Mouse (Mus musculus) hindbrain, embryonic 10.5 days (tissue): ENCODE data around the gene Kansl1l. TPM values are rescaled to one million over a fixed set of nuclear protein-coding genes. Genes with fewer than 3 reads are reported as not detected.

Source experiments
- DNase-seq: peaks from one replicate; pipeline ENCODE4 v3.0.0-alpha.2; 2017; ENCODE audit warnings: low spot score
- H3K27ac ChIP-seq: fragments of 300-500 bp; sonication (generic); 2 replicates; pipeline ENCODE4 v1.5.1; 2016; ENCODE audit warnings: mild to moderate bottlenecking, moderate library complexity
- H3K27me3 ChIP-seq: fragments of 300-500 bp; sonication (generic); 2 replicates; pipeline ENCODE4 v1.6.1; 2016; ENCODE audit warnings: mild to moderate bottlenecking; ENCODE audit not compliant: poor library complexity, insufficient read depth, severe bottlenecking
- H3K36me3 ChIP-seq: fragments of 300-500 bp; sonication (generic); 2 replicates; pipeline ENCODE4 v1.6.1; 2016; ENCODE audit warnings: mild to moderate bottlenecking, moderate library complexity
- H3K4me1 ChIP-seq: fragments of 300-500 bp; sonication (generic); replicated peaks from 2 replicates; pipeline ENCODE4 v1.6.1; 2016; ENCODE audit warnings: mild to moderate bottlenecking
- H3K4me3 ChIP-seq: fragments of 300-500 bp; sonication (generic); 2 replicates; pipeline ENCODE4 v1.5.1; 2016; ENCODE audit warnings: mild to moderate bottlenecking, moderate library complexity
- H3K9me3 ChIP-seq: fragments of 300-500 bp; sonication (generic); 2 replicates; pipeline ENCODE4 v1.6.1; 2016; ENCODE audit warnings: mild to moderate bottlenecking, moderate library complexity
- WGBS: fragments of 180-500 bp; shearing (Covaris S2); methylation state at CpG from one replicate; pipeline ENCODE4 v1.1.7; 2016; 5-methylcytosine and 5-hydroxymethylcytosine counted together
- polyA plus RNA-seq: library from polyadenylated mRNA; unstranded; fragments of >200 nt; fragmentation: Nextera tagmentation; extraction: Ambion mirVana; gene quantifications from 2 replicates; pipeline ENCODE4 v1.2.1, GENCODE M21; 2016

The Kansl1l gene
- polyA plus RNA-seq = 9.9 and 11.3 TPM in 2 replicates

- H3K4me3 ChIP-seq = peak within 1 kb of the TSS; percentile 84
- H3K4me1 ChIP-seq = peaks cover 16% of the 10 kb centered on the region
- peak; percentile 92 for DNase-seq
- H3K9me3 ChIP-seq = no peaks in the 10 kb centered on the region
- H3K27ac ChIP-seq = peak within 1 kb of the TSS; percentile 99
- H3K27me3 ChIP-seq = peaks cover 21% of the 10 kb centered on the region
- 1% methylated on average over 55 of the region's 56 CpGs for WGBS
- H3K36me3 ChIP-seq = no peaks in the 10 kb centered on the region
Measured at GRCm38 (mm10) chr1:66817453-66817839, at the start of gene Kansl1l. TSS of gene Kansl1l (minus strand) at chr1:66817562.

GRCm38 (mm10) chr1:66865633-66866032, 48.3 kb upstream of the Kansl1l start:
- Histone ChIP-seq H3K36me3 (no peaks in the 10 kb centered on the region), H3K4me1 (peaks cover 17% of the 10 kb centered on the region; the same call in 1 of the 2 replicates), H3K4me3 (no peak overlapping the region), H3K27me3 (peaks cover 12% of the 10 kb centered on the region; the same call in 1 of the 2 replicates), H3K9me3 (no peaks in the 10 kb centered on the region), H3K27ac (no peak overlapping the region)
- DNase-seq = no peak
- WGBS = 87% methylated on average over 4 of the region's 4 CpGs

- Histone ChIP-seq H3K4me3 (peak overlapping the region; percentile 90), H3K27ac (no peak overlapping the region), H3K4me1 (peaks cover 17% of the 10 kb centered on the region; the same call in 1 of the 2 replicates), H3K27me3 (peaks cover 12% of the 10 kb centered on the region; the same call in 1 of the 2 replicates), H3K36me3 (no peaks in the 10 kb centered on the region), H3K9me3 (no peaks in the 10 kb centered on the region)
- 17% methylated on average over 9 of the region's 9 CpGs for WGBS
- DNase-seq = no peak
Measured at GRCm38 (mm10) chr1:66863741-66864495, 46.6 kb upstream of the Kansl1l start.

- peak; percentile 74 for DNase-seq
- peak within 1 kb of the TSS; percentile 93 for H3K27ac ChIP-seq
- H3K27me3 ChIP-seq = peaks cover 12% of the 10 kb centered on the region; the same call in 1 of the 2 replicates
Measured at GRCm38 (mm10) chr1:66862712-66863511, 45.5 kb upstream of the Kansl1l start, which contains the start of gene Acadl. TSS of gene Acadl (minus strand) at chr1:66863277.

GRCm38 (mm10) chr1:66861764-66862672, 44.7 kb upstream of the Kansl1l start:
- H3K4me3 ChIP-seq = peak overlapping the region; percentile 90
- peak; percentile 10 for DNase-seq
- peaks cover 12% of the 10 kb centered on the region; the same call in 1 of the 2 replicates for H3K27me3 ChIP-seq
- 30% methylated on average over 14 of the region's 14 CpGs for WGBS
- H3K9me3 ChIP-seq = no peaks in the 10 kb centered on the region; the same call in 1 of the 2 replicates
- peaks cover 17% of the 10 kb centered on the region; the same call in 1 of the 2 replicates for H3K4me1 ChIP-seq
- H3K36me3 ChIP-seq = peaks cover 5% of the 10 kb centered on the region
- peak overlapping the region; percentile 93 for H3K27ac ChIP-seq

More at GRCm38 (mm10) chr1:66862712-66863511, 45.5 kb upstream of the Kansl1l start, which contains the start of gene Acadl:
- Histone ChIP-seq H3K4me3 (peak within 1 kb of the TSS; percentile 90), H3K4me1 (peaks cover 17% of the 10 kb centered on the region; the same call in 1 of the 2 replicates), H3K9me3 (no peaks in the 10 kb centered on the region), H3K36me3 (no peaks in the 10 kb centered on the region)
- WGBS = under 1% methylated on average over 84 of the region's 85 CpGs

GRCm38 (mm10) chr1:66847506-66847905, 30.1 kb upstream of the Kansl1l start:
- Histone ChIP-seq H3K27me3 (no peaks in the 10 kb centered on the region), H3K27ac (no peak overlapping the region), H3K36me3 (peaks cover 42% of the 10 kb centered on the region), H3K4me3 (no peak overlapping the region), H3K4me1 (no peaks in the 10 kb centered on the region), H3K9me3 (0 out of 2 replicates have a peak, but pooled peaks cover 5% of the 10 kb centered on the region)
- DNase-seq = peak; percentile 13
- WGBS = 94% methylated on average over 4 of the region's 4 CpGs

- Histone ChIP-seq H3K27me3 (no peaks in the 10 kb centered on the region), H3K4me1 (no peaks in the 10 kb centered on the region), H3K4me3 (no peak overlapping the region), H3K9me3 (0 out of 2 replicates have a peak, but pooled peaks cover 5% of the 10 kb centered on the region), H3K27ac (no peak overlapping the region), H3K36me3 (peaks cover 41% of the 10 kb centered on the region)
- whole genome bisulfite sequencing = 95% methylated on average over 5 of the region's 5 CpGs
- DNase-seq = no peak
Measured at GRCm38 (mm10) chr1:66845690-66846318, 28.4 kb upstream of the Kansl1l start.

- no peaks in the 10 kb centered on the region for H3K27me3 ChIP-seq
- H3K36me3 ChIP-seq = peaks cover 15% of the 10 kb centered on the region
- no peaks in the 10 kb centered on the region for H3K9me3 ChIP-seq
- no peak overlapping the region for H3K4me3 ChIP-seq
- WGBS = 82% methylated on average over 10 of the region's 10 CpGs
- H3K4me1 ChIP-seq = no peaks in the 10 kb centered on the region
- DNase-seq = no peak
- H3K27ac ChIP-seq = no peak overlapping the region
Measured at GRCm38 (mm10) chr1:66841938-66842337, 24.6 kb upstream of the Kansl1l start.

- no peaks in the 10 kb centered on the region for H3K4me1 ChIP-seq
- no peaks in the 10 kb centered on the region for H3K9me3 ChIP-seq
- no peaks in the 10 kb centered on the region for H3K27me3 ChIP-seq
Measured at GRCm38 (mm10) chr1:66841510-66841909, 24.1 kb upstream of the Kansl1l start.

GRCm38 (mm10) chr1:66839755-66840438, 22.5 kb upstream of the Kansl1l start:
- Histone ChIP-seq H3K9me3 (no peaks in the 10 kb centered on the region), H3K36me3 (peaks cover 10% of the 10 kb centered on the region), H3K27ac (no peak overlapping the region), H3K4me3 (no peak overlapping the region), H3K27me3 (no peaks in the 10 kb centered on the region), H3K4me1 (no peaks in the 10 kb centered on the region)
- no peak for DNase-seq
- WGBS = 91% methylated on average over 7 of the region's 7 CpGs

More at GRCm38 (mm10) chr1:66841510-66841909, 24.1 kb upstream of the Kansl1l start:
- Histone ChIP-seq H3K27ac (no peak overlapping the region), H3K36me3 (peaks cover 15% of the 10 kb centered on the region), H3K4me3 (no peak overlapping the region)
- DNase-seq = no peak
- 87% methylated on average over 6 of the region's 6 CpGs for WGBS

- H3K4me1 ChIP-seq = no peaks in the 10 kb centered on the region
- no peak overlapping the region for H3K4me3 ChIP-seq
- no peaks in the 10 kb centered on the region for H3K27me3 ChIP-seq
- no peak for DNase-seq
- peaks cover 12% of the 10 kb centered on the region for H3K36me3 ChIP-seq
- no peaks in the 10 kb centered on the region for H3K9me3 ChIP-seq
- 71% methylated on average over 1 of the region's 1 CpGs for WGBS
- H3K27ac ChIP-seq = no peak overlapping the region
Measured at GRCm38 (mm10) chr1:66839135-66839534, 21.8 kb upstream of the Kansl1l start.
